Mouse (Mus musculus): ENCODE data around the gene Cdca7l. TPM values are rescaled to one million over a fixed set of nuclear protein-coding genes. Genes with fewer than 3 reads are reported as not detected.
"Not testable (repeated sequence)": the region's sequence is repeated elsewhere in the genome, so short reads cannot be mapped to it uniquely, and the experiment has no call there.

The Cdca7l gene
- total RNA-seq, 2 experiments from 2014 or later = 0.92 to 1.3 TPM

DNA sequence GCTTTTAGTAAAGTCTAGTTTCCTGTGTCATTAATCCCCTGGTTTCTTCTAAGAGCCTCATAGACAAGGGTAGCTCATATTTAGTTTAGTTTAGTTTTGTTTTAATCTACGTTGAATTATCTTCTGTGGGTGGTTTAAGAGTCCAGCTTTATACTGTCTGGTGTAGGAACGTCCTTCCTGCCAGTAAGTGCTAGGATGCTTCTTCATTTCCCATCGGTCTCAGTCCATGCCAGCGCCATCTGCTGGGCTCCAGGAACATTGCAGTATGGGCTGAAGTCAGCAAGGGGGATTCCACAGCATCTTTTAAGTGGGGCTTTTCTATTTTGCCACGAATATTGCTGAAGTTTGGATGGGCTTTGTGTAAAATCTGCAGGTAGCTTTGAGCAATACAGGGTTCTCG, 49.2 kb downstream of the Cdca7l start:
- intact Hi-C loops (cut with DNase I; ENCODE audit: low total_unique reads) = loop anchor here (5.0 kb wide), 1 partner anchor 36 kb away; no protein-coding TSS in a partner anchor
- DNase-seq = peak; percentile 35

- DNase-seq = no peak
- intact Hi-C loops (cut with DNase I; ENCODE audit: low total_unique reads) = no loop called here
Observed at GRCm38 (mm10) chr12:117857023-117857422, 52.9 kb downstream of the Cdca7l start.

DNA sequence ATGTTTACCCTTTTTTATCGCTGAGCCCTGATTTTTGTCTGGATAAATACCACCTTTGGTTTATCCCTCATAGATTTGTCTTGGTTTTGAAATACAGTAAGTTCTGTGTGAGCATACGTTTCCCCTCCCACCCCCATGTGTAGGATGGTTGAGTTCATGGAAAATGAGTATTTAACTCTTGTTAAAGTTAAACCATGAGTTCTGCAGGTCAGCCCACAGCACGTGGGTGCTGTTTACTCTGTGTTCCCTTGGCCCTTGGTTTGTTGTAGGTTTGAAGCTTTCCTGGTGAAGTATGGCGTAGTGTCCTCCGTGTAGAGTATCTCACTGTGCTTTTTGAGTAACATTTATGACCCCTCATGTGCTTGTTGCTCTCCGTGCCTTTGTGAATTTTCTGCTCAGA, 53.8 kb downstream of the Cdca7l start:
- DNase-seq = no peak
- intact Hi-C loops (cut with DNase I; ENCODE audit: low total_unique reads) = no loop called here

GRCm38 (mm10) chr12:117860840-117861239, 56.8 kb downstream of the Cdca7l start:
- intact Hi-C loops (cut with DNase I; ENCODE audit: low total_unique reads) = no loop called here
- no peak for DNase-seq

GRCm38 (mm10) chr12:117861249-117861648, 57.2 kb downstream of the Cdca7l start:
- intact Hi-C loops (cut with DNase I; ENCODE audit: low total_unique reads) = no loop called here
- no peak for DNase-seq

GRCm38 (mm10) chr12:117862655-117863054, 58.6 kb downstream of the Cdca7l start:
- no peak for DNase-seq
- intact Hi-C loops (cut with DNase I; ENCODE audit: low total_unique reads) = no loop called here

- intact Hi-C loops (cut with DNase I; ENCODE audit: low total_unique reads) = no loop called here
- DNase-seq = no peak
Observed at GRCm38 (mm10) chr12:117867708-117868564, 63.8 kb downstream of the Cdca7l start.

GRCm38 (mm10) chr12:117872265-117872664, 68.2 kb downstream of the Cdca7l start:
- DNase-seq = no peak
- intact Hi-C loops (cut with DNase I; ENCODE audit: low total_unique reads) = no loop called here

DNA sequence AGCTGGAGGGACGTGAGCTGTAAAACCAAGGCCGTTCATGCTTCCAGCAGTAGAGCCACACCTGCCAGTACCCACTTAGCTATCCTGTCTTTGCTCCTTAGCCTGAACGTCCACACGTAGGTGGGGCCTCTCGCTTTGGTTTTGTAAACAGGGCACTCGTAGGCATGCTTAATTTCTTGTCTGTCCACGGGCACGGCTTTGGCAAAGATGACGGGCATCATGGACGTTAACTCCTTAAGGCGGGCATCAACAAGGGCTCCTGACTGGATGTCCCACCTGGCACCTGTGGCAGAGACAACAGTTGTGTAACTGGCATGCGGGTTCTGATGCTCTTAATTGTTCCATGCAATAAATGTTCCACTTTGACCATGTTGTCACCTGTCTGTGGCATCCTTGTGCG, 74.3 kb downstream of the Cdca7l start:
- DNase-seq = no peak
- intact Hi-C loops (cut with DNase I; ENCODE audit: low total_unique reads) = no loop called here

- intact Hi-C loops (cut with DNase I; ENCODE audit: low total_unique reads) = no loop called here
- DNase-seq = no peak
Observed at GRCm38 (mm10) chr12:117884627-117885026, 80.5 kb downstream of the Cdca7l start.

DNA sequence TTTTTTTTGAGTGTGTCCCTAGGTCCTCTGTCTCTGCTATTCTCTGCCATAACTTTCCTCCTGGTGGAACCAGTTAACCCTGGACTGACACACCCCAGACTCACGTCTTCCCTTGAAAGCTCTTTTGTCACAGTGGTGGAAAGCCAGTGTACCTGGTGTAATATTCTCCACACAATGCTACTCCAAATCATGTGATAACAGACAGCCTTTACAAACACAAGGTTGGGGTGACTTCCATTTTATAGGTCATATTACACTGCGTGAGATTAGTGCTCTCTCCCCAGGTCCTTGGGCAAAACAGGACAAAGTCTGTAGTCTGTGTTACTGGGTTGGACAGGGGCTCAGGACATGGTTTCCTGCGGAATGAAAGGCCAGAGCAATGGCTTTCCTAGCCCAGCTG, 83.3 kb downstream of the Cdca7l start:
- DNase-seq = no peak
- intact Hi-C loops (cut with DNase I; ENCODE audit: low total_unique reads) = no loop called here

DNA sequence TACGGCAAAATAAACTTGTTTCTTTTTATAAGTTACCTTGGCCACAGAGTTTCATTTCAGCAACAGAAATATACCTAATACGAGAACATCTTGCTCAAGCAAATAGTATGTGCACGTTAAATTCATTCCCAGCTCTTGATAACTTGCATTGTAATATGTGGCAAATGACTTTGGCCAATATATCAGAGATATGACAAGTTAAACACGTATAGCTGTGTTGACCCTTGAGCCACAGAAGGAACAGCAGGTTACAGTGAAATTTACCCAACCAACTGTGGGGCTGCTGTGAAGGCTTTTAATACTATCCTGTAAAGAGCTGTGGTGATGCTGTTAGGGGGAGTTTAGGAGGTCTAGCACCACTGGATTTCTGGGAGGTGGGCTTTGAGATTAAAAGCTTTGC, 96.7 kb downstream of the Cdca7l start:
- DNase-seq; intact Hi-C loops (cut with DNase I; ENCODE audit: low total_unique reads): not testable (repeated sequence)

GRCm38 (mm10) chr12:117901352-117901751, 97.3 kb downstream of the Cdca7l start:
- intact Hi-C loops (cut with DNase I; ENCODE audit: low total_unique reads); DNase-seq: not testable (repeated sequence)

DNA sequence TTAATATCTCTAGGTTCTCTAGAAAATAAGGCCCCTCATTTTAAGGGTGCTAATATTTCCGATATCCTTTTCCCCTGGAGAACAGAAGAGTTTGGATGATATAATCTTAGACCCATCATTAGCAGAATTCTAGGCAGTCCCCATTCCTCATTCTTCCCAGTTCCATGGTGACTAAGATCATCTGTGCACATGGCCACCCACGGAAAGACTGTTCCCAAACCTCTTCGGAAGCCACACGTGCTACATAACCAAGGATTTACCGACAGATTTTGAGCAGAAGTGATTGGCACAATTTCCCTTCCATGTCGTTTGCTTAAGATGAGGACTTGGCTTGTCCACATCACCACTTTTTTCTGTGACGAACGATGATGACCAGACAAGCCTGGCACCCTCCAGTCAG, 99.6 kb downstream of the Cdca7l start:
- no peak for DNase-seq
- intact Hi-C loops (cut with DNase I; ENCODE audit: low total_unique reads) = no loop called here

GRCm38 (mm10) chr12:117905232-117905840, 101.2 kb downstream of the Cdca7l start:
- DNase-seq; intact Hi-C loops (cut with DNase I; ENCODE audit: low total_unique reads): not testable (repeated sequence)

GRCm38 (mm10) chr12:117911396-117911795, 107.3 kb downstream of the Cdca7l start:
- intact Hi-C loops (cut with DNase I; ENCODE audit: low total_unique reads) = no loop called here
- DNase-seq = no peak

- intact Hi-C loops (cut with DNase I; ENCODE audit: low total_unique reads) = no loop called here
Observed at GRCm38 (mm10) chr12:117914613-117915245, 110.6 kb downstream of the Cdca7l start.

GRCm38 (mm10) chr12:117915826-117916588, 111.9 kb downstream of the Cdca7l start:
- no peak for DNase-seq
- intact Hi-C loops (cut with DNase I; ENCODE audit: low total_unique reads) = no loop called here

More at GRCm38 (mm10) chr12:117914613-117915245, 110.6 kb downstream of the Cdca7l start:
- no peak for DNase-seq
